Comparison of ENCODE assay signal across 31 mouse cellular contexts in genomic region chr12:99057521-99057920, GRCm38 (mm10).
A peak's percentile ranks its signal among the peaks of the same experiment; 100 is the strongest.
DNase-seq lines count a peak whose midpoint lies in the region; ATAC-seq lines count a peak whose summit lies in the region.
"Had no signal": no experiment of that assay in that cellular context is flagged by ENCODE, and none has a peak within 500 bp of the region (broad histone marks: within the 10 kb centered on the region; RNA-seq: fewer than 3 reads in every experiment).

No protein-coding gene starts in this region.

- H3K4me2 ChIP-seq in hindbrain, embryonic 16.5 days (ENCODE audit: low read length): no peak overlapping the region
- H3K4me2 ChIP-seq: embryonic facial prominence, embryonic 13.5 days; forebrain, embryonic 12.5 days; forebrain, embryonic 15.5 days; heart, embryonic 12.5 days; heart, embryonic 15.5 days; hindbrain, embryonic 13.5 days had no signal

- ATAC-seq in hindbrain, embryonic 16.5 days: no peak
- ATAC-seq: forebrain, embryonic 15.5 days; hindbrain, postnatal 0 days; inflammation-experienced regulatory T-cells, adult 6 months; intestine, embryonic 16.5 days; Patski had no signal

- H3K27ac ChIP-seq in hindbrain, embryonic 16.5 days (ENCODE audit: low read depth, low read length): no peak overlapping the region
- H3K27ac ChIP-seq: embryonic facial prominence, embryonic 10.5 days; embryonic facial prominence, embryonic 13.5 days; forebrain, embryonic 12.5 days; forebrain, embryonic 15.5 days; heart, embryonic 15.5 days; hindbrain, embryonic 10.5 days; hindbrain, embryonic 13.5 days; hindbrain, postnatal 0 days had no signal

- DNase-seq in cerebellum, adult 18-20 months: peak; percentile 37 to 38
- DNase-seq in cerebellum, adult 11 months: no peak
- DNase-seq in brain, adult 2 months (ENCODE audit: low read depth, low spot score): peak; percentile 60
- DNase-seq in cerebellum, postnatal 10 days: peak; percentile 47 to 52
- peak; percentile 35 for DNase-seq in cerebellum, postnatal 36 days
- no peak for DNase-seq in left cerebral cortex, postnatal 4 days
- DNase-seq: adrenal gland, postnatal 10 days; adrenal gland, postnatal 36 days; B cell, adult 2 months; embryo, embryonic 11 days; gastrocnemius, postnatal 25 days; heart, adult 18-20 months; heart, postnatal 10 days; heart, postnatal 36 days; kidney, adult 18-20 months had no signal

- 88% methylated on average over 2 of the region's 2 CpGs for WGBS in hindbrain, embryonic 16.5 days

- no peaks in the 10 kb centered on the region for H3K9me3 ChIP-seq in hindbrain, embryonic 16.5 days (ENCODE audit: control insufficient read depth, low read length)
- H3K9me3 ChIP-seq: embryonic facial prominence, embryonic 10.5 days; embryonic facial prominence, embryonic 13.5 days; forebrain, embryonic 12.5 days; forebrain, embryonic 15.5 days; heart, embryonic 12.5 days; heart, embryonic 15.5 days; hindbrain, embryonic 10.5 days; hindbrain, embryonic 13.5 days had no signal

- no peaks in the 10 kb centered on the region for H3K4me1 ChIP-seq in hindbrain, embryonic 16.5 days (ENCODE audit: control insufficient read depth, insufficient read depth, low read depth, low read length)
- H3K4me1 ChIP-seq: embryonic facial prominence, embryonic 10.5 days; embryonic facial prominence, embryonic 13.5 days; forebrain, embryonic 12.5 days; forebrain, embryonic 15.5 days; heart, embryonic 12.5 days; heart, embryonic 15.5 days; hindbrain, embryonic 10.5 days; hindbrain, embryonic 13.5 days had no signal

- no peak overlapping the region for H3K9ac ChIP-seq in hindbrain, embryonic 16.5 days (ENCODE audit: low read depth, low read length)
- H3K9ac ChIP-seq: embryonic facial prominence, embryonic 13.5 days; forebrain, embryonic 12.5 days; forebrain, embryonic 15.5 days; heart, embryonic 12.5 days; heart, embryonic 15.5 days; hindbrain, embryonic 13.5 days had no signal

- no peaks in the 10 kb centered on the region for H3K27me3 ChIP-seq in hindbrain, embryonic 16.5 days (replicated peaks; ENCODE audit: control insufficient read depth, insufficient read depth, low read length)
- H3K27me3 ChIP-seq: CH12.LX; embryonic facial prominence, embryonic 13.5 days; forebrain, embryonic 12.5 days; forebrain, embryonic 15.5 days; heart, embryonic 12.5 days; heart, embryonic 15.5 days; Patski had no signal

- intact Hi-C loops in left cerebral cortex, postnatal 4 days (cut with DNase I): no loop called here

- no peak overlapping the region for H3K4me3 ChIP-seq in hindbrain, embryonic 16.5 days (ENCODE audit: low read length)
- H3K4me3 ChIP-seq: embryonic facial prominence, embryonic 10.5 days; embryonic facial prominence, embryonic 13.5 days; erythroblast, embryonic 14.5 days; forebrain, embryonic 12.5 days; forebrain, embryonic 15.5 days; heart, embryonic 12.5 days; heart, embryonic 15.5 days; hindbrain, embryonic 10.5 days; hindbrain, embryonic 13.5 days had no signal

- H3K36me3 ChIP-seq in hindbrain, embryonic 16.5 days (ENCODE audit: control insufficient read depth, insufficient read depth, low read length): no peaks in the 10 kb centered on the region
- H3K36me3 ChIP-seq: embryonic facial prominence, embryonic 10.5 days; embryonic facial prominence, embryonic 13.5 days; forebrain, embryonic 12.5 days; forebrain, embryonic 15.5 days; G1E; heart, embryonic 12.5 days; heart, embryonic 15.5 days; hindbrain, embryonic 10.5 days; hindbrain, embryonic 13.5 days had no signal

Comparison
In these comparisons a context has a peak if more than half of its experiments do, and no peak if none do; other contexts are left out.
1. DNase-seq: peak in cerebellum, adult 18-20 months (2 of 2), brain, adult 2 months (single experiment), cerebellum, postnatal 10 days (2 of 2) and cerebellum, postnatal 36 days (2 of 2); none in cerebellum, adult 11 months (single experiment) and left cerebral cortex, postnatal 4 days (single experiment).